Mouse (Mus musculus) hindlimb bud, embryonic 11.5 days (tissue): Measurements from ENCODE around the gene Btbd9.

Experiments used
- DNase-seq: peaks from one replicate; pipeline ENCODE4 v3.0.0-alpha.2; 2012; ENCODE audit warnings: low read depth, low spot score; ENCODE audit errors: extremely low spot score

Btbd9 gene

DNA sequence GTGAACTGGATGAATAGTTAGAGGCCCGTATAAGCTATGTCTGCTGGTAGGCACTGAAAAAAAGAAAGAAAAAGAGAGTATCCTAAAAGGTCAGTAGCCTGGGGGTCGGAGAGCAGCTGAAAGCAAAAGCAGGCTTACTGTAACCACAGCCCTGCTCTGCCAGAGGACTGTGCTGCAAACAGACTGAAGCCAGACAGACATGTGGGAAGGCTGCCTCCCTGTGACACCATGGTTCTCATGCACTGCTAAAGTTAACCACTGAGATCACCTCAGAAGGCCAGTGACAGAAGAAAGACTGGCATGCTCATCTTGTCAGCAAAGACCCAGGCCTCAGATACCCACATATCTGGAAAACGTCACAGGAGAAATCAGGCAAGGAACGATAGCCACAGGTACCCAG is 317.8 kb downstream of the Btbd9 start:
- DNase-seq, result no peak

DNA sequence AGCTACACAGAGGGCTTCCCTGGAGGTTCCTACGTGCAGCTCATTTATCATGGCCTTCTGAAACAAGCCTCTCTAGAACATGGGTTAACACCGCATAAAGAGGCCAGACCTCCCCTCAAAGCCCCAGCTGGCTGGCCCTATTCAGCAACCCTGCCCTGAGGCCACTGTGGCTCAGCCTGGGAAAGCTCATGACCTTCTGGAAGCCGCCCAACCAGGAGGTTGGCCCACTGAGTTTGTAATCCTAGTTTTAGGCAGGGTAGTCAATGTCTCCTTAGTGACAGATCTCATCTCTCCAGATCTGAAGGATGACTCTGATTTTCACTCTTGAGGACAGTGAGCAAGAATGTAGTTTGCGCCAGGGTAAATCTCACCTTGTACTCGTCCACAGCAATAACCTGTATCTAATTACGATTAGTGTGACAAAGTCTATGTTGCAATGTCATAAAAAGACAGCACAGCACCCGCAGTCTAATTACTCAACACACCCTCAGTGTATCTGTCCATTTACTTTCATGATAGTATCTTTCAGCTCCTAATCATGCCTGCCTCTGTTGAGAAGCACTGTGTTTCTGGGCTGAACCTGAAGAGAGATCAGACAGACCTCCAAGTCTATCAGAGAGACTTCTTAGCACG is 320.2 kb downstream of the Btbd9 start:
- no peak for DNase-seq

DNA sequence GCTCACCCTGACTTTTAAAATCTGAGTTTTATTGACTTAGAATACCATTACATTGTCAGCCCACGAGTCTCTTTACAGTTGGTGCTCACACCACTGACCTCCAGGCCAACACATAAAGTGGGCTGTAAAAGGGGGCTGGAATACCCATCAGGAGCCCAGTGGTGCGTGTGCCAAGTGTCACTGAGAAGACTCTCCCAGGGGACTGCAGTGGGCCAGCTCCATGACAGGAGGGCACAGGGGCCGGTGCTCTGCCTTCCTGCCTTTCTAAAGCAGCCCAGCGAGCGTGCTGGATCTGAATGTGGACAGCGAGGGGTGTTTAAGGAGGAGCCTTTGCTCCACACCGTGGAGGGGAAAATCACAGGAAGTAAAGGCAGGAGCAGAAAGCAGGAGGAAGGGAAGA is 322.4 kb downstream of the Btbd9 start:
- no peak for DNase-seq

DNA sequence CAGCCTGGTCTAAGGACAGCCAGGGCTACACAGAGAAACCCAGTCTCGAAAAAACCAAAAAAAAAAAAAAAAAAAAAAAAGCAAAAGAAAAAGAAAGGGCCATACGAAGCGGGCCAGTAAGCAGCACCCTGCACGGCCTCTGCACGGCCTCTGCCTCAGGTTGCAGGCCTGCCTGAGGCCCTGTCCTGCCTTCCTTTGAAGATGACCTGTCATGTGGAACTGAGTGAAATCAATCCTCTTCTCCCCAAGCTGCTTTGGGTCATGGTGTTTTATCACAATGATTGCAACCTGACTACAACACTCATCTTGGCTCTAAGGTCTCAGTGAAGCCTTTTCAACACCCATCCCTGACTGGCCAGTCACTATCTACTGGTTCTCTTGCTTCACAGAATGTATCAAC is 323.3 kb downstream of the Btbd9 start:
- DNase-seq, result no peak

DNA sequence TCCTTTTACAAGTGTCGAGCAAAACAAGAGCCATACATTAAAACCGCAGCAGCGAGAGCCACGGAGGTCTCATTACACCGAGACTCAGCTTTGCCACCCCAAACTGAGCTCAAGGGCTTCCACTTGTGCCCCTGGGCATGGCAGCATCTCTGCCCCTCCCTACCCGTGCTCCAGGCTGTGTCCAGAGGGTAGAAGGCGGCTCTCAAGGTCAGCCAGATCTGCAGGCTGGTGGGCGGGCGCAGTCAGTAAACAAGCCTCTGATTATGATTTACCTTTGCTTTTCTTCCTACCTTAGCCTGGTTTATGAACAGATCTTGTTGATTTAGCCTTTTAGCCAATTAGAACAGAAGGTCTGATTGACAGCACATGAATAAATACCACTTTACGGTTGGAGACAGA is 331.0 kb downstream of the Btbd9 start:
- no peak for DNase-seq

DNA sequence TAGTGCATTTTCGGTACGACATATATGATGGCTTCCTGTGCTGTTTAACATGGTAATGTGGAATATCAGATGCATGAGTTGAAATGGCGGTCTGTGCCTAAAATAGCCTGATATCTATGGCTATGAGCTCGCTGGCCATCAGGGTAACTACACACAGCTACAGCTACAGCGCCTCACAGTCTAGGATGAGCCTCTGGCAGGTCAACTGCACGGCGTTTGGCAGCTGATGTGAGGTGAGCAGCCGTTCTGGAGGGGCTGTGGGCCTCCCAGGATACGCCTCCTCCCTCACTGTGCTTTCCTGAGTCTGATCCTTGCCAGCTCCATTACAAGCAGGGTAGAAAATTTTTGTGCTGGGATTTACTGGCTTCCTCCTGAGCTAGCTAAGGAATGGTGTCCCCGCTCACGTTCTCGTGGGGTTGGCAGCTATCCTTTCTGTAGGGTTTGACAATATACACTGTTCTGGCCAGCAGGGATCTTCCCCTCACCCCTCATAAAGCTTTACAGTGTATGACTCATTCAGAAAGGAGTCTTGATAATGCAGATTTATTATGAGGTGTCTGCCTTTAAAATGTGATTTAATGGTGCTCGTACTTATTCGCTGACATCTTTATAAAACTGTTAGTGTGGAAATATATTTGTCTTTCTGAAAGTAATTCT is 331.5 kb downstream of the Btbd9 start:
- DNase-seq, result no peak

DNA sequence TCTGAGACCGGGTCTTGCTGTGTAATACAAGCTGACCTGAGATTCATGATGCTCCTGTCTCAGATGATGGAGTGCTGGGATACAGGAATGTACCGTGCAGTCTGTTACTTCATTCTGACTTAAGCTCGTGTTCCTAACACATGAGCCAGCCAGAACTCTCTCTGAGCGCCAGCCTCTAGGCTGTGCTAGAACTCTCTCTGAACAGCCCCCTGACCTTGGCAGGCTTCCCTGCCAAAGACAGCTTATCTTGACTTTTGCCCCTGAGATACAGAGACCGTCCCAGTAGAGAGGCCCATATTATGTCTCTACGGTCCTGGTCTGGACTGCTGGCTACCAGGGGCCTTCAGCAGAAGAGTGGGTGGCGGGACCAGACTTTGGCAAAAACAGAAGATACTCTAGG is 332.7 kb downstream of the Btbd9 start:
- DNase-seq, result no peak

DNA sequence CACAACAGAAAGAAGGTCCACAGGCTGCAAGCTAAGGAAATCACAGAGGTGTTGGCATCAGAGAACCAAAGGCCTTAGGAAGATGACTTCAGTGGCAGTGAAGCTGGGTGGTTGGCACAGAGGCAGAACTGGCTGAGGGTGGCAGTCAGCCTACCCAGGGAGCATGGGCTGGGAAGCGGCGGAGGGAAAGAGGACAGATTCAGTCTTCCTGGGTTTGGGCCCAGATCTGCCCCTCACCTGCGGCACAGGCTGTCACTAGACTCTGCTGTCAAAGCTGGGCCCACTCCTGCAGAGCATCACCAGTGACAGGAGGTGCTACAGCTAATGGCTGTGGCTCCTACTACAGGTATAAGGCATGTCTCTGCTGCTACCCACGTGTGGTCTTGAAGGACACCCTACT is 333.6 kb downstream of the Btbd9 start:
- no peak for DNase-seq

DNA sequence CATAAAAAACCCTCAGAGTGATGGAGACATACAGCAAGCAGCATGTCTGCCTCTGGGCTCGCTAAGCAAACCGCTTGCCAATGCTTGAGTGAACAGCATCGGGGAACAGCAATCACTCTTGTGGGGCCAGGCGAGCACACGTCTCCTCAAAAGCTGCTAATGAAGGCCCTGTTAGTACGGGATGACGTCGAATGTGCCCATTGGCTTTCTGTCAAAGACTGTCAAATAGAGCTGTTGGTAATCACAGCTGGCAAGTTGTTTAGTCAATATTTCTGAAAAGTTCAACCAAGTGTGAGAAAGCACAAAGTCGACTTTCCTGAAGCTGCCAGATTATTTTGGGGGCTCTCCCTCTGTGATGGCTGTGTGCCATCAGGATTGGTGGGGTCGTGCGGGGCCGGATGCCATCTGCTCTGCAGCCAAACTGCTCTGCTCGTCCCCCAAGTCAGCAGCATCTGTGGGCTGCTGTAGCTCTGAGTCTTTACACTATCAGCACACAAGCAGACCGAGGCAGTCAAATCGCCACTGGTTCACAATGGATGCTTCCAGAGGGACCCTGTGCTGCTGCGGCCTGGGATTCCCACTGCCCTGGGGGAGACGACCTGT is 334.5 kb downstream of the Btbd9 start:
- DNase-seq, result no peak

DNA sequence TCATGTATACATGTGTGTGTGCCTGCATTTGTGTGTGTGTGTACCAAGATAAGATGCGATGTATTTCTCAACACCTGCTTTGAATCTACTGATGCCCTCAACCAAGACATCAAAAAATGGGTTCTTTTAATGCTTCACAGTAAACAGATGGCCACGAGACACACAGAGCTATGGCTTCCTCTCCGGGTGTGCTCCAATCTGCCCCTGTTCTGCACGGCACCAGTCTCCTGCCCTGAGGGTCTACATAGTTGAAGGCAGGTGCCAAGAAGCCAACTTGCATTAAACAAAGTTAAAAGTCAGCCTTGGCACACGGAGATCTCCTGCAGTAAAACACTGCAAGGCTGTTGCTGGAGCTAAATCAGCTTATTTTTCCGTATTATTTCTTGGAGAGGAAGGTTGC is 335.2 kb downstream of the Btbd9 start:
- no peak for DNase-seq

DNA sequence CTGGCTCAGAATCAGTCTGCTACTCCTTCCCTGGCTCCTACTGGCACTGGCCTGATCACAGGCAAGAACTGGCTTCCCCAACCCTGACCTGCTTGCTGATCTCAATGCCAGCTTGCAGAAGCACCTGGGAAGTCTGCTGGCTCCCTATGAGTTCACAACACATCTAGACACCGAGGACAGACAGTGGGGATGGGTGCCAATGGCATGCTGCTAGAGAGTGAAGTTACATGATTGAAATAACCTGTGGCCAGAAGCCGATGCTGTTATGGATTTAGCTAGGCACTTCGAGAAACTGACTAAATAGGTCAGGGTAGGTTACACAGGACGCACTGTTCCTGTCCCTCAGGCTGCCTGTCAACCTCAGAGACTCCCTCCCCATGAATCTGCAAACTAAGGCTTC is 335.6 kb downstream of the Btbd9 start:
- no peak for DNase-seq

DNA sequence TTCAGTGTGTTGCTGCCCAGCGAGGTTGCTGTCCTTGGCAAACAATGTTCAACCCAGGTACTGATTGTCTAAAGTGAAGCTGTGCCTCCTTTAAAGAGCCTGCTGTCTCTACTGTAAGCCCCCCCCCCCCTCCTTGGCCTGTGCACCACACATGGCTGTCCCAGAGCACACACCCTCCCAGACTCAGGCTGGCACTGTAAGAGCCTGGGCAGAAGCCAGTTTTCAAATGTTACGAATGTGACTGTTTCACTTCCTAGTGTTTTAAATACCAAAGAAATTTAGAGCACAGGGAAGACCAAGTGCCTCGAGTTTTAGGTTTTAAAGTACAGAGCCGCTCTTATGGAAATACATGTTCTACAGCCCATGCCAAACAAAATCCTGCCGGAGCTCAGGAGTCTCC is 336.8 kb downstream of the Btbd9 start:
- DNase-seq, result no peak

DNA sequence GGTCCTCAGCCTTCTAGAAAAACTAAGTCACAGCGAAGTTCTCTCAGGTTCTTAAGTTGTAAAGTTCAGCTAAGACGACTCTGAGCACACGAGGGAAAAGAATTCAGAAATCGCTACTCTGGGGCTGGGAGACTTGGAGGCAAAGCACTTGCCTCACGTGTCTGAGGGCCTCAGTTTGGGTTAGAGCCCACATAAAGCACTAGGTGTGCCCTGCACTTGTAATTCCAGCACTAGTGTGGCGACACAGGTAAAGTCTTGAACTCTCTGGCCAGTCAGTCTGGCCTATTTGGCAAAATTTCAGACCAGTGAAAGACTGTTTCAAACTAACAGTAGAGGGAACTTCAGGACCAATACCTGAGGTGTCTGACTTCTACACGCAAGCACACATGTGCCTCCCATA is 338.7 kb downstream of the Btbd9 start:
- no peak for DNase-seq

DNA sequence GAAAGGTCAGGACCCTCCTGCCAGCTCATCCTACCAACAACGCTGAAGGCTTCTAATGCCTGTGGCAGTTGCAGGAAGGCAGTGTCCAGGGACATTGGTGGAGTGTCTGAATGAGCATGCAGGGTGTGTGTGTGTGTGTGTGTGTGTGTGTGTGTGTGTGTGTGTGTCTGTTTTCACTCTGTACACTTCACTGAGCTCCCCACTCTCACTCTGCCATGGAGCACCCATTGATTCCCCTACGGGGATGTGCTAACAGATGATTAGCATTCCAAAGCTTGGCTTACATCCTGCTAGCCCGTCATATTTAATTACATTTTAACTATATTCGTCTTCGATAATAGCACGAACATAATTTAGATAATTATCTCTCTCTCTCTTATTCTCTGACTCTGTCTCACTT is 339.7 kb downstream of the Btbd9 start:
- no peak for DNase-seq

DNA sequence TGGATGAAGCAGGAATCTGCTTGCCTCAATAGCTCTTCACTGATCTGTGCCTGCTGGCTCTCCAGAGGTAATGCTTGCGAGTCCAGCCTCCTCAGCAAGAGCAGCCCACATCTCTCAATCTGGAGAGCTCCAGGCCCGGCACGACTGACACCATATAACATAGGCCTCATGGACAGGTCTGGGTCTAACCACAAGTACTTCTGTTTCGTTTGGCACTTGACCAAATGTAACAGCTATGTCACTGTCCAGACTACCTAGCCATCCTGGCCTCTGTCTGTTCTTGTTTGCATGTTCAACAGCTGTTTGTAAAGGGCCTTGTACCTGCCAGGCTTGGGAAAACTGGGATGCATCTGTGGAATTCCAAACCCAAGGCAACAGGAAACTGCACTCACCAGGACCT is 340.9 kb downstream of the Btbd9 start:
- no peak for DNase-seq

DNA sequence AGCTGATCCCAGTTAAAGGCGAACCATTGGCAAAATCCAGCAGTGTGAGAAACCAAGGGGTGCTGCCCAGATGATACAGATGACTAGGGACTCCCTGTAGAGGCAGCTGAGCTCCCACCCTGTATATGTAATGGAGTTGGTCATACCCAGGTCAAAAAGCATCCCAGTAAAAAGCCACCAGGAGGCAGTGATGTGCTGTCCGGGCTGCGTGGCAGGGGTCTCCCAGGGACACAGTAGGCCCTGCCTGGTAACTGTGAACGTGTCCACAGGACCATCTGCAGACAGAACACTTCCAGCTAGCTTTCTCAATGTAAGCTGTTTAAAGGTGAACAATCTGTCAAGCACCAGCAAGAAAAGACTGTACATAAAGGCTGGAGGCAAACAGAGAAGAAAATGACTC is 343.6 kb downstream of the Btbd9 start:
- no peak for DNase-seq

DNA sequence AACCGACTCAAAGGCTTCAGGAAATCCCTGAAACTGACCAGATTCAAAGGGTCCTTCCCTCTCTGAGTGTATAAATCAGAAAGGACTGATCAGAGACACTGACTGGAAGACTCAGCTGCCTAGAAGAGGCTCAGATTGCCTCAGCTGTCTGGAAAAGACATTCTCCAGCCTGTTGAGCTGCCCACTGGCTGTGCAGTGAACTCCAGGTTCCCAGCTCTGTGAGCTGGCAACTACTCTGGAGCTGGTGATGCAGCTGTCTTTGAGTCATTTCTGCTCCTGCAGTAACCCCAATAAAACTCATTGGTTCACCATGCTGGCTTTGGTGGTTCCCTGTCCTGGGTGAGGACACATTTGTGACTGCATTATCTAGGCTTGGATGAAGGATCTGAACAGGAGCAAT is 344.8 kb downstream of the Btbd9 start:
- DNase-seq, result no peak

DNA sequence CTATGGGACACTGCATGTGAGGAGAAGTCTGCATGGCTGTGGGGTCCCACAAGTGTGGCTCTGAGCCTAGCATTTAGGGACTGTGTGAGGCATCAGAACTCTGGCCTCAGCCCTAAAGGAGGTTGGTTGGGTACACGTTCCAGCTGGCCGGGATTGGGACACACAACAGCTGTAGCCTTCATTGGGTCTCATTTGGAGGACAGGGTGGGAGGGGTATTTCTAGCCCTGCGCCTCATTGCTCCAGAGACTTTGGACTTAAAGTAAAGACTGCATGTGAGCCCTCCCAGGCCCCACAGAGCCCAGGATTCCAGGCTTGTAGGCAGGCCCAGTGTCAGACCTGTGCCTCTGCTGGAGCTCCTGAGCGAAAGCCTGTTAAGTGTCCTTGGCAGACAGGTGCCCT is 345.9 kb downstream of the Btbd9 start:
- no peak for DNase-seq

DNA sequence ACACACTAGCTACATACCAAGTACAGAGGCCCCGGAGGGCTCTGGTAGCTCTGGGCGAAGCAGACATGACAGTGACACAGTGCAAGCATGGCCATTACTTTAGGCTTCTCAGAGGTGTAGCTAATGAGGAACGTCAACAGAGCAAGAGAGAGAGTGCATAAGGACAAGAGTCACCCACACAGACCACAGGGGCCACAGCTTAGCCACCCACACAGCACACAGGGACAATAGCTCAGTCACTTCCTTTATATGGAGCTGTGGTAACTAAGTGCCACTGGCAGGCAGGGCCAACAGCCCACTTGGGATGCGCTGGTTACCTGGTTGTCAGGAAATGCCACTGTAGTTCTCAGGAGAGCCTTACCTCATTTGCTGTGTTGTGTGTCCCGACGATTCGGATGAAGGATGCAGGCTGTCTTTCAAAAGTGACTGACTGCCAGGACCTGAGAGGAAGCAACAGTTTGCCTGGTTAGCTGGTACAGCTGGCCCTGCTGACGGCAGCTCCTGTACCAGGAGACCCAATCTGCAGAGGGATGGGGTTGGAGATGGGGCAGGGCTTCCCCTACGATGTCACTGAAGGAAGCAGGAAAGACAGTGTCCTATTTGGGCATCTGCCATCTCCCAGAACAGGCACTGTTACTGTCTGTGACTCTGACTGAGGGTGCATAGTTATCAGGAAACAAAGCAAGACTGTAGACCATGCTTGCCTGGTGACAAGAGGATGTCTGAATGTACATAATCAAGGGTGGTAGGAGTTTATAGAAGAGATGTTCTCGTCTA is 347.7 kb downstream of the Btbd9 start:
- DNase-seq, result no peak

DNA sequence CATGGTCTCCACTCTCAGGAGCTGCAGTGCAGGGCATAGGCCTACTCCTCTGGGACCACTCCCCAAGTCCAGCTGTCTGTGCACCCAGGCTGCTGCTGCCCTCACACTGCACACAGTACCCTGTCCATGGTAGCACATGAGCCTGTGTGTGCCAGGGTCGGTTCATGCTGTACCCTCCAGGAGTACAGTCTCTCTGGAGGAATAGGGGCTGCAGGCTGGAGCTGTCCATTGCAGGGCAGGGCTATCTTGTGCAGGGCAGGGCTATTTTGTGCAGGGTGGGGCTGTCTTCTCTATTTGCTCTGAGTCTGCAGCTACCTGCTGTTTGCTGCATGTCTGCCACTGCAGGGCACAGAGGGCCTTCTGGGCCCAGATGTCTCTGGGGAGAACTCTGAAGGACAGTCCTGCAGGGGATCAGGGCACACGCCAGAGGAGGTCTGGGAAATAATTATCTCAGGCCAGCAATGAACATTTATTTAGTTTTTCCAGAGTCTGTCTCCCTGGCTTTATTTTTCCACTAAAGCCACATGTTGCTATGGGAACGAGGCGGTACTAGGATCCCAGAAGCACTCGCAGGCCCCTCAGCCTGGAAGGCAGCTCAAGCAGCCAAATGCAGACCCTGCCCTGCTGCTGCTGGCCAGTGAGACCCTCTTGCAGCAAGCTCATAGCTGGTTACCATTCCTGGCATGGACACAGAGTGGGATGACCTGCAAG is 351.1 kb downstream of the Btbd9 start:
- no peak for DNase-seq

DNA sequence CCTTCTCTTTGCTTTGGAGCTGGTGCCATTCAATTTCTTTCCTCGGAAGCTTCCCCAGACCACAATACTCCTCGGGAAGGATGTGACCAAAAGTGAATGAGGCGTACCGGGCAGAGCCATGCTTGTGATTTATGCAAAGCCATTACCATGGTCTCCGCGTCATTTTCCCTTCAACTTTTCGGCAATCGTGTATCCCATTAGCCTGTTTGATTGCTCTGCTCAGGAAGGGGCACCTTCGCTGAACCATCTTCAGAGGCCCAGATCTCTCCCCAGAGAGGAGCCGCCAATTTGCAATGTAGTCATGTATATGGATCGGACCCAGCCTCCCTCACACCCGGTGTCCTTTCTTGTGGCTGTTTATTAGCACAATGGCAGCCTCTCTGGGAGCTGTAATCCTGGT is 353.5 kb downstream of the Btbd9 start:
- no peak for DNase-seq
